Mouse (Mus musculus) liver, adult 2 months (tissue): ENCODE data around the gene Pithd1.

ENCODE experiments used
- CTCF ChIP-seq: fragments of 200-500 bp; IDR thresholded peaks from 2 replicates; pipeline ENCODE4 v1.5.1; 2011; ENCODE audit warnings: low read depth, low read length, control low read depth
- POLR2A ChIP-seq: fragments of 200-500 bp; IDR thresholded peaks from 2 replicates; pipeline ENCODE4 v1.6.1; 2011; ENCODE audit warnings: low read length, control low read depth; ENCODE audit not compliant: insufficient read depth; ENCODE audit errors: extremely low read depth

GRCm38 (mm10) chr4:136006821-136007220, 19.8 kb upstream of the Pithd1 start:
- TF ChIP-seq POLR2A (no peak), CTCF (no peak)
